22 mouse cellular contexts compared by ENCODE assay signal in the genomic region with DNA sequence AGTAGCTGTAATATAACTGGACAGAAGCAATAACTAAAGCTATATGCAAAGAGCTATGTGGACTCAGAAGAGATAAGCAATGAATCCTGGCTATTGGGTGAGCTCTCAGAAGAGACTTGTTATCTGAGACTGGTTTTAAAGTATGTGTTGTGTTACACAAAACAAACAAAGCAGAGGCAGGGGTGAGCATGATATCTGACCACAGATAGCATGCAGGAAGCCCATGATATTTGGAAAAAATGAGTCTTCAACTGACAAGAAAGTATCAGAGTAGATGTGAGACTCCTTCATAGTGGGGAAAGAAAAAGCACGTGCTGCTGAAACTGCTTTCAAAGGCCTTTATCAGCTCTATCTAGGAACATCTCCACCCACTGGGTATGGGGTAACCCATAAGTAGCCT.
"Had no signal": no experiment of that assay in that cellular context is flagged by ENCODE, and none has a peak within 500 bp of the region (broad histone marks: within the 10 kb centered on the region; RNA-seq: fewer than 3 reads in every experiment).

No protein-coding gene starts in this region.

- H3K9ac ChIP-seq: neural tube, embryonic 12.5 days; neural tube, embryonic 15.5 days; stomach, embryonic 15.5 days had no signal

- ATAC-seq: hindbrain, postnatal 0 days; inflammation-experienced regulatory T-cells, adult 6 months; intestine, embryonic 16.5 days had no signal

- H3K4me3 ChIP-seq: left cerebral cortex, adult 2 months; megakaryocyte, embryonic 14.5 days; neural tube, embryonic 12.5 days; neural tube, embryonic 15.5 days; stomach, embryonic 15.5 days had no signal

- DNase-seq: kidney, adult 18-20 months; kidney, adult 9 months; kidney, postnatal 25 days; layer of hippocampus, postnatal 36 days; lung, adult 18-20 months; lung, postnatal 14 days; midbrain, embryonic 14.5 days; right cerebral cortex, adult 18-20 months; right cerebral cortex, postnatal 14 days; spleen, adult 18-20 months; thymus, postnatal 25 days had no signal

- H3K4me1 ChIP-seq: megakaryocyte, embryonic 14.5 days; stomach, embryonic 15.5 days had no signal

- H3K4me2 ChIP-seq: midbrain, embryonic 11.5 days; neural tube, embryonic 12.5 days; neural tube, embryonic 15.5 days; stomach, embryonic 15.5 days had no signal

- H3K9me3 ChIP-seq: megakaryocyte, embryonic 14.5 days; neural tube, embryonic 12.5 days; neural tube, embryonic 15.5 days; stomach, embryonic 15.5 days had no signal

- H3K27me3 ChIP-seq: megakaryocyte, embryonic 14.5 days; neural tube, embryonic 12.5 days; stomach, embryonic 15.5 days had no signal

- H3K27ac ChIP-seq: hindbrain, postnatal 0 days; kidney, postnatal 0 days; left cerebral cortex, adult 2 months; macrophage; neural tube, embryonic 12.5 days; neural tube, embryonic 15.5 days; stomach, embryonic 15.5 days had no signal

- H3K36me3 ChIP-seq: neural tube, embryonic 12.5 days; neural tube, embryonic 15.5 days; stomach, embryonic 15.5 days had no signal
